Mouse (Mus musculus) ES-Bruce4 (cell line): ENCODE measurements around the gene Vsx2. TPM values are rescaled to one million over a fixed set of nuclear protein-coding genes. Genes with fewer than 3 reads are reported as not detected.

Source experiments
- H3K27ac ChIP-seq: 2 replicates; pipeline ENCODE4 v1.5.1; 2012; ENCODE audit warnings: low read length, inconsistent platforms; ENCODE audit not compliant: insufficient read depth
- H3K27me3 ChIP-seq: 2 replicates; pipeline ENCODE4 v1.6.1; 2012; ENCODE audit warnings: mild to moderate bottlenecking, low read length, inconsistent platforms; ENCODE audit not compliant: control insufficient read depth, poor library complexity, insufficient read depth, severe bottlenecking
- H3K36me3 ChIP-seq: 2 replicates; pipeline ENCODE4 v1.6.1; 2012; ENCODE audit warnings: inconsistent platforms, mild to moderate bottlenecking, low read length, moderate library complexity; ENCODE audit not compliant: control insufficient read depth, poor library complexity, insufficient read depth, severe bottlenecking
- H3K4me1 ChIP-seq: one replicate; pipeline ENCODE4 v1.8.1; 2011; ENCODE audit warnings: low read length; ENCODE audit not compliant: control insufficient read depth, insufficient read depth
- H3K4me3 ChIP-seq: 2 replicates; pipeline ENCODE4 v1.5.1; 2011; ENCODE audit warnings: low read depth, mild to moderate bottlenecking, low read length
- H3K9ac ChIP-seq: 2 replicates; pipeline ENCODE4 v1.6.1; 2012; ENCODE audit warnings: low read depth, mild to moderate bottlenecking, inconsistent platforms; ENCODE audit not compliant: poor library complexity, severe bottlenecking
- H3K9me3 ChIP-seq: replicated peaks from 2 replicates; pipeline ENCODE4 v1.6.1; 2012; ENCODE audit warnings: mild to moderate bottlenecking, low read length, inconsistent platforms; ENCODE audit not compliant: control insufficient read depth, poor library complexity, insufficient read depth, severe bottlenecking
- CTCF ChIP-seq: IDR thresholded peaks from one replicate; pipeline ENCODE4 v1.8.1; 2011; ENCODE audit warnings: low read depth, low read length
- EP300 ChIP-seq: IDR thresholded peaks from 2 replicates; pipeline ENCODE4 v1.6.1; 2011; ENCODE audit warnings: low read depth, low read length; ENCODE audit not compliant: insufficient read depth
- POLR2A ChIP-seq: IDR thresholded peaks from one replicate; pipeline ENCODE4 v1.8.1; 2011; ENCODE audit warnings: low read length; ENCODE audit not compliant: insufficient read depth
- polyA plus RNA-seq: library from polyadenylated mRNA; stranded (reverse); fragments of >200 nt; gene quantifications from 2 replicates; pipeline ENCODE4 v1.2.4, GENCODE M21; 2011; ENCODE audit warnings: low read depth; ENCODE audit not compliant: missing spikeins, insufficient read depth, insufficient read length

The Vsx2 gene
- polyA plus RNA-seq, 1 experiment = 0.18 TPM

- Histone ChIP-seq H3K27ac (no peak overlapping the region), H3K27me3 (no peaks in the 10 kb centered on the region), H3K9me3 (no peaks in the 10 kb centered on the region), H3K9ac (no peak overlapping the region), H3K4me3 (no peak overlapping the region), H3K4me1 (peaks cover 3% of the 10 kb centered on the region), H3K36me3 (0 out of 2 replicates have a peak, but pooled peaks cover 3% of the 10 kb centered on the region)
- TF ChIP-seq CTCF = no peak
- TF ChIP-seq POLR2A = no peak
- TF ChIP-seq EP300 = no peak
Measured at GRCm38 (mm10) chr12:84611718-84612117, 42.2 kb downstream of the Vsx2 start.

- Histone ChIP-seq H3K4me1 (peaks cover 3% of the 10 kb centered on the region), H3K27ac (no peak overlapping the region), H3K9me3 (no peaks in the 10 kb centered on the region), H3K27me3 (no peaks in the 10 kb centered on the region), H3K9ac (no peak overlapping the region), H3K36me3 (no peaks in the 10 kb centered on the region), H3K4me3 (no peak overlapping the region)
- TF ChIP-seq CTCF (no peak), EP300 (no peak), POLR2A (no peak)
Measured at GRCm38 (mm10) chr12:84612518-84612917, 43.0 kb downstream of the Vsx2 start.

GRCm38 (mm10) chr12:84614001-84614400, 44.4 kb downstream of the Vsx2 start:
- Histone ChIP-seq H3K4me1 (peaks cover 3% of the 10 kb centered on the region), H3K36me3 (no peaks in the 10 kb centered on the region), H3K27ac (no peak overlapping the region), H3K9me3 (no peaks in the 10 kb centered on the region), H3K9ac (no peak overlapping the region), H3K27me3 (no peaks in the 10 kb centered on the region), H3K4me3 (peak overlapping the region; percentile 23)
- TF ChIP-seq POLR2A (no peak), CTCF (no peak), EP300 (no peak)

- TF ChIP-seq CTCF (no peak), EP300 (no peak), POLR2A (no peak)
Measured at GRCm38 (mm10) chr12:84614524-84614923, 45.0 kb downstream of the Vsx2 start.

GRCm38 (mm10) chr12:84616977-84617630, 47.5 kb downstream of the Vsx2 start, which contains the start of gene Abcd4:
Abcd4 (minus strand) TSS chr12:84617413.
- Histone ChIP-seq H3K36me3 (no peaks in the 10 kb centered on the region), H3K27ac (no peak within 1 kb of the TSS; the same call in 1 of the 2 replicates)
- TF ChIP-seq CTCF (peak; percentile 12), EP300 (0 out of 2 replicates have a peak, but pooled peaks have one; percentile 17), POLR2A (peak; percentile 86)

More at GRCm38 (mm10) chr12:84614524-84614923, 45.0 kb downstream of the Vsx2 start:
- Histone ChIP-seq H3K36me3 (no peaks in the 10 kb centered on the region), H3K4me1 (peaks cover 3% of the 10 kb centered on the region), H3K27ac (no peak overlapping the region), H3K4me3 (no peak overlapping the region), H3K9me3 (no peaks in the 10 kb centered on the region), H3K9ac (no peak overlapping the region), H3K27me3 (no peaks in the 10 kb centered on the region)

GRCm38 (mm10) chr12:84617663-84618062, 48.1 kb downstream of the Vsx2 start:
- TF ChIP-seq POLR2A = no peak
- TF ChIP-seq CTCF = peak; percentile 42
- Histone ChIP-seq H3K4me1 (peaks cover 3% of the 10 kb centered on the region), H3K4me3 (peak overlapping the region; percentile 84), H3K9me3 (no peaks in the 10 kb centered on the region), H3K36me3 (no peaks in the 10 kb centered on the region), H3K27ac (no peak overlapping the region; the same call in 1 of the 2 replicates), H3K9ac (peak overlapping the region; percentile 70), H3K27me3 (no peaks in the 10 kb centered on the region)

More at GRCm38 (mm10) chr12:84616977-84617630, 47.5 kb downstream of the Vsx2 start, which contains the start of gene Abcd4:
- H3K9me3 ChIP-seq = no peaks in the 10 kb centered on the region
- no peaks in the 10 kb centered on the region for H3K27me3 ChIP-seq
- peak within 1 kb of the TSS; percentile 84 for H3K4me3 ChIP-seq
- peaks cover 3% of the 10 kb centered on the region for H3K4me1 ChIP-seq
- peak within 1 kb of the TSS; percentile 76 for H3K9ac ChIP-seq
